In the genomic region with DNA sequence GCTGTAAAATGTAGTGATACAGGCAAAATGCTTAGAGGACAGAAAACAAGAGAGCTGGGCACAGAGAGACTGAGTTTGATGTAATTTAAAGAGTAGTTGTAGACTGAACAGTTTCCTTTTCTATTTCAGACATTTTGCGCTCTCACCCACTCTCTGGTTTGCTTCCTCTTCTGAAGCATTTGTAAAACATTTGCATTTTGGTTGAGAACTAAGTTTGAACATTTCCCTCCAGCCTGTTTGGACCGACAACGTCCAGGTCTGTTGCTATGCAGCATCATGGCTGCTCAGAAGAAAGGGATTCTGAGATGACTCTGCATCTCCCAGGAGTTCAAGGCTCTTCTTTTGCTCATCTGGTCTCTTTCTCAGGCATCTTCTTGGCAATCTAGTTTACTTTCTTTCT, we compare ENCODE assay signal across 19 mouse cellular contexts.
DNase-seq lines count a peak whose midpoint lies in the region; TF ChIP-seq lines count a peak whose summit lies in the region.
"Had no signal": no experiment of that assay in that cellular context is flagged by ENCODE, and none has a peak within 500 bp of the region (broad histone marks: within the 10 kb centered on the region; RNA-seq: fewer than 3 reads in every experiment).

No protein-coding gene starts in this region.

- dilution Hi-C loops in CH12.LX (cut with MboI; ENCODE audit: extremely low pct_ligation_motif_present, extremely low pct_unique_long_range_greater_than_20kb, low sequenced_read_pairs), result no loop called here

- DNase-seq in right cerebral cortex, adult 18-20 months, result peak; percentile 3
- DNase-seq in right cerebral cortex, postnatal 25 days, result no peak
- peak; percentile 72 for DNase-seq in CH12.LX (ENCODE audit: extremely low read depth)
- DNase-seq in telencephalon, adult 2 months (ENCODE audit: low read depth, low spot score), result peak; percentile 47
- no peak for DNase-seq in thymus, postnatal 14 days
- no peak for DNase-seq in adrenal gland, adult 2 months
- DNase-seq: adrenal gland, adult 8-10 months; adrenal gland, postnatal 25 days; B cell, adult 2 months; cerebellum, adult 11-12 months; cerebellum, adult 2 months; cerebellum, adult 9-10 months; cerebellum, postnatal 10 days; cerebellum, postnatal 25 days; forebrain, postnatal 0 days had no signal

- no peak for TF ChIP-seq EP300 in CH12.LX (IDR thresholded peaks at IDR 0.05; ENCODE audit: low read length)

- no peaks in the 10 kb centered on the region for H3K79me2 ChIP-seq in CH12.LX (replicated peaks; ENCODE audit: control insufficient read depth, extremely low read depth, insufficient read depth, poor library complexity, severe bottlenecking)

- peak overlapping the region; percentile 75; the same call in 1 of the 2 replicates for H3K4me2 ChIP-seq in CH12.LX (ENCODE audit: insufficient read depth, low read depth, poor library complexity, severe bottlenecking)
- H3K4me2 ChIP-seq: embryonic facial prominence, embryonic 12.5 days; forebrain, embryonic 13.5 days; forebrain, embryonic 15.5 days had no signal

- H3K36me3 ChIP-seq in CH12.LX (replicated peaks in 1 of 2; ENCODE audit: control insufficient read depth in 1 of 2, insufficient read depth in 1 of 2, low read length in 1 of 2), result no peaks in the 10 kb centered on the region
- H3K36me3 ChIP-seq: embryonic facial prominence, embryonic 10.5 days; embryonic facial prominence, embryonic 12.5 days; forebrain, embryonic 15.5 days had no signal

- no peaks in the 10 kb centered on the region for H3K9me3 ChIP-seq in CH12.LX (replicated peaks; ENCODE audit: low read length)
- H3K9me3 ChIP-seq: embryonic facial prominence, embryonic 10.5 days; embryonic facial prominence, embryonic 12.5 days; forebrain, embryonic 13.5 days; forebrain, embryonic 15.5 days had no signal

- H3K9ac ChIP-seq in CH12.LX (ENCODE audit: insufficient read depth, low read depth), result no peak overlapping the region
- H3K9ac ChIP-seq: embryonic facial prominence, embryonic 12.5 days; forebrain, embryonic 13.5 days; forebrain, embryonic 15.5 days; forebrain, postnatal 0 days had no signal

- no peak for TF ChIP-seq RAD21 in CH12.LX (IDR thresholded peaks at IDR 0.05; ENCODE audit: low read depth, low read length)

- H3K27ac ChIP-seq in CH12.LX (ENCODE audit: insufficient read depth, low read depth), result no peak overlapping the region
- H3K27ac ChIP-seq: embryonic facial prominence, embryonic 10.5 days; embryonic facial prominence, embryonic 12.5 days; forebrain, embryonic 13.5 days; forebrain, embryonic 15.5 days had no signal

- no peak for TF ChIP-seq CTCF in CH12.LX (conservative IDR thresholded peaks at IDR 0.05 in 1 of 2, IDR thresholded peaks at IDR 0.05 in 1 of 2; ENCODE audit: low read depth in 2 of 2, low read length in 2 of 2)

- no peak overlapping the region for H3K4me3 ChIP-seq in CH12.LX (replicated peaks in 1 of 3; ENCODE audit: low read depth in 2 of 3, low read length in 2 of 3, poor library complexity in 1 of 3)
- H3K4me3 ChIP-seq: embryonic facial prominence, embryonic 10.5 days; embryonic facial prominence, embryonic 12.5 days; forebrain, embryonic 13.5 days; forebrain, embryonic 15.5 days had no signal

- H3K27me3 ChIP-seq in CH12.LX (replicated peaks), result peaks cover 2% of the 10 kb centered on the region
- H3K27me3 ChIP-seq: embryonic facial prominence, embryonic 12.5 days; forebrain, embryonic 13.5 days; forebrain, embryonic 15.5 days had no signal

- H3K4me1 ChIP-seq in CH12.LX (ENCODE audit: control insufficient read depth in 1 of 2, insufficient read depth in 2 of 2), result peaks cover 0 to 9% of the 10 kb centered on the region in 2 experiments; a peak in 2 of 4 replicates
- H3K4me1 ChIP-seq: embryonic facial prominence, embryonic 10.5 days; embryonic facial prominence, embryonic 12.5 days; forebrain, embryonic 13.5 days; forebrain, embryonic 15.5 days had no signal

- in situ Hi-C loops in CH12.LX (cut with MboI; ENCODE audit: low pct_ligation_motif_present, low pct_unique_long_range_greater_than_20kb, low sequenced_read_pairs), result no loop called here

- no peak for TF ChIP-seq POLR2A in CH12.LX (IDR thresholded peaks at IDR 0.05; ENCODE audit: low read depth, low read length)

TF ChIP-seq in CH12.LX, 34 proteins besides CTCF, POLR2A, EP300 and RAD21:
- TF ChIP-seq CHD1 (IDR thresholded peaks at IDR 0.05; ENCODE audit: low read depth, low read length), result no peak

Comparison
In these comparisons a context has a peak if more than half of its experiments do, and no peak if none do; other contexts are left out.
1. DNase-seq: peak in right cerebral cortex, adult 18-20 months (single experiment), CH12.LX (single experiment) and telencephalon, adult 2 months (single experiment); none in right cerebral cortex, postnatal 25 days (single experiment), thymus, postnatal 14 days (single experiment) and adrenal gland, adult 2 months (single experiment).